Mouse (Mus musculus): ENCODE measurements around the gene Mmp10. TPM values are rescaled to one million over a fixed set of nuclear protein-coding genes. Genes with fewer than 3 reads are reported as not detected.

Mmp10 gene
- polyA plus RNA-seq (2012; ENCODE audit: insufficient read depth, low replicate concordance), result not detected in 2 replicates

DNA sequence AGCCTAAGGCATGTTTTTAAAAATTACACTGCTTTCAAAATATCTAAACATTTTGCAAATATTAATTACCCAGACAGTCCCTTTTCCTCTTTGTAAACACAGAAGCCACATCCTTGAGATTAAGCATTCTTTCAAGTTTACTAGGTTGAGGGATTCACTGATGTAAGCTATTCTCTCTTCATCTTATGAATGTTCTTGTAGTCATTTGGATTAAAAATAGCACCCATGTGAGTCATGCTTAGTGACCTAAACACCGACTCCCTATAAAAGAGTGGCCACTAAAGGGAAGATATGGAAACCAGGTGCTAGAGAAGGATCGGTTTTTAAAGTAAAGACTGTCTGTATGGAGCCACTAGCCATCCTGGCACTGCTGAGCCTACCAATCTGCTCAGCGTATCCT, at the start of gene Mmp10:
Mmp10 (plus strand) TSS at position 302 of the 400 bp plus-strand sequence.
- Histone ChIP-seq H3K9me3 (no peaks in the 10 kb centered on the region), H3K36me3 (replicated peaks; ENCODE audit: low read length) (no peaks in the 10 kb centered on the region), H3K4me3 (replicated peaks) (no peak within 1 kb of the TSS), H3K4me1 (no peaks in the 10 kb centered on the region), H3K27me3 (replicated peaks) (no peaks in the 10 kb centered on the region)
- TF ChIP-seq GATA1 (IDR thresholded peaks at IDR 0.05; ENCODE audit: borderline replicate concordance, low read length), result no peak
- no peak for TF ChIP-seq FLI1 (IDR thresholded peaks at IDR 0.05; ENCODE audit: low read length)

DNA sequence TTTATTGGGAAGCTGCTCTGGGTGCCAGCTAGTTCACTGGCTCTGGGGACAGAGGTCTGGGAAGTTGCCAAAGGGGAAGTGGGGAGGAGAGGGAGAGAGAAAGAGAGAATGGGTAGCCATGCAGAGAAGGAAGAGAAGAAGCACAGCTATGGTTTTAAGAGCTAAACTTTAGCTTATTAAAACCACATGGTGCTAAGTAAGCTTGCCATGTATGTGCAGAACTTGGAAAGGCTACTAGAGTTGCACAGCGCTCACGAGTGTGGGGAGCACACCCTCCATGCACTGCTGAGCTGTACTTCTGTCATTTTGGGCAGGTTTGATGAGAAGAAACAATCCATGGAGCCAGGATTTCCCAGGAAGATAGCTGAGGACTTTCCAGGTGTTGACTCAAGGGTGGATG, 48.9 kb upstream of the Mmp10 start:
- no peak for TF ChIP-seq FLI1 (IDR thresholded peaks at IDR 0.05; ENCODE audit: low read length)
- no peak for TF ChIP-seq GATA1 (IDR thresholded peaks at IDR 0.05; ENCODE audit: borderline replicate concordance, low read length)
- Histone ChIP-seq H3K9me3 (no peaks in the 10 kb centered on the region), H3K4me3 (replicated peaks) (no peak overlapping the region), H3K36me3 (replicated peaks; ENCODE audit: low read length) (no peaks in the 10 kb centered on the region), H3K4me1 (no peaks in the 10 kb centered on the region), H3K27me3 (replicated peaks) (no peaks in the 10 kb centered on the region)

DNA sequence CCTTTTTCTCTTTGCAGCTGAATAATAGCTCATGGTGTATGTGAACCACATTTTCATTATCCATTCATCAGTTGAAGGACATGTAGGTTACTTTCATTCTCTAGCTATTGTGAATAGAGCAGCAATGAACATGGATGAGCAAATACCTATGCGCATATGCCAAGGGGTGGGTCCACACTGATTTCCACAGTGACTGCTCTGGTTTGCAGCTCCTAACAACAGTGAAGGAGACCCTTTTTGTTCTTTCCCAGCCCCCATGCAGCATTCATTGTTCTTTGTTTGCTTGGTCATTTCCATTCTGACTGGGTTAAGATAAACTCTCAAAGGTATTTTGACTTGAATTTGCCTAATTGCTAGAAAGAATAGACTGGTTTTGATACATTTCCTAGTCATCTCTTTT, 31.9 kb upstream of the Mmp10 start:
- Histone ChIP-seq H3K4me1 (no peaks in the 10 kb centered on the region), H3K9me3 (no peaks in the 10 kb centered on the region), H3K36me3 (replicated peaks; ENCODE audit: low read length) (no peaks in the 10 kb centered on the region), H3K27me3 (replicated peaks) (no peaks in the 10 kb centered on the region), H3K4me3 (replicated peaks) (no peak overlapping the region)
- TF ChIP-seq FLI1 (IDR thresholded peaks at IDR 0.05; ENCODE audit: low read length) (no peak), GATA1 (IDR thresholded peaks at IDR 0.05; ENCODE audit: borderline replicate concordance, low read length) (no peak)

DNA sequence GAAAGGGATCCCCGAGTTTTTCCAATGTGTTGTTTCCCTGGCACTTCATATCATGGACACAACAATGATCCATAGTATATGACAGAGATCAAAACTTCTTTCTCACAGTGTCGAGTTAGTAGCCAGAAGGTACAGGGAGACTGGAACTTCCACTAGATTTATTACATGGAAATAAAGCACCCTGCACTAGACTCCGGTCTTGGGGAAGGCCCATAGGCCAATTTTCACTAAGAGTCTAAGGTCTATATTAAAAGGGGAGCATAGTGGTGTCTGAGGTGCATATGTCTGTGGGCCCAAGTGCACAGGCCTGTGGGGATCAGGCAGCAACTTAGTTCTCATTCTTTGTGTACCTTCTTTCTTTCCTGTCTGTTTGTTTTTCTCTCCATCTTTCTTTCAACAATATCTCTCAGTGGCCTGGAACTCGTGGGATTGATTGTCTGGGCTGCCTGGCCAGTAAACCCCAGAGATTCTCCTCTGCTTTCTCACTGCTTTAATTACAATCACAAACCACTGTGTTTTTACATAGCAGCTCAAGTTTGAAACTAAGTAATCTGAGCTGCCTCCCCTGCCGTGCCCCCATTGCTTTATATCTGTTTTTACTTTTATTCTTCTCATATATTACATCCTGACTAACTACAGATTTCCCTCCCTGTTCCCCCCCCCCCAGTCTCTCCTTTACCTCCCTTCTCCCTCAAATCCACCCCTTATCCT, 18.3 kb upstream of the Mmp10 start:
- H3K4me3 ChIP-seq (replicated peaks), result no peak overlapping the region
- TF ChIP-seq GATA1 (IDR thresholded peaks at IDR 0.05; ENCODE audit: borderline replicate concordance, low read length) (no peak), FLI1 (IDR thresholded peaks at IDR 0.05; ENCODE audit: low read length) (no peak)

DNA sequence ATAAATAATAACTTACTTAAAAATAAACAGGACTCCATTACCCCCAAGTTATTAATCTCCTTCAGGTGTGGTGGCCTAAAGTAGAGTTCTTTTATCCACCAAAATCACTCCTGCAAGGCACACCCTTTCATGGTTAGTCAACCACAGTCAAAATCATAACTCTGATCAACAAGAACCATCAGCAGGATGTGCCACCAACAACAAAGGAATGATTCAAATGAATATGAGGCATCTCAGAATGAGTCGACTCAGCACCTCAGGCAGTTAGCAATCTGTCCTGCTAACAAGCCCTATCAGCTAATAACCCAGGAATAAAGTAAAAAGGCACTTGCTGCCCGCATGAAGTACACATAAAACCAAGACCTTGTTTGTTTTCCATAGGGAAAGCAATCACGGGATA, 1.0 kb upstream of the Mmp10 start:
- Histone ChIP-seq H3K9me3 (no peaks in the 10 kb centered on the region), H3K4me1 (no peaks in the 10 kb centered on the region), H3K36me3 (replicated peaks; ENCODE audit: low read length) (no peaks in the 10 kb centered on the region), H3K4me3 (replicated peaks) (no peak overlapping the region), H3K27me3 (replicated peaks) (no peaks in the 10 kb centered on the region)
- TF ChIP-seq GATA1 (IDR thresholded peaks at IDR 0.05; ENCODE audit: borderline replicate concordance, low read length) (no peak), FLI1 (IDR thresholded peaks at IDR 0.05; ENCODE audit: low read length) (no peak)

More for the DNA sequence above, 18.3 kb upstream of the Mmp10 start:
- H3K9me3 ChIP-seq, result no peaks in the 10 kb centered on the region
- no peaks in the 10 kb centered on the region for H3K4me1 ChIP-seq
- no peaks in the 10 kb centered on the region for H3K36me3 ChIP-seq (replicated peaks; ENCODE audit: low read length)
- H3K27me3 ChIP-seq (replicated peaks), result no peaks in the 10 kb centered on the region

DNA sequence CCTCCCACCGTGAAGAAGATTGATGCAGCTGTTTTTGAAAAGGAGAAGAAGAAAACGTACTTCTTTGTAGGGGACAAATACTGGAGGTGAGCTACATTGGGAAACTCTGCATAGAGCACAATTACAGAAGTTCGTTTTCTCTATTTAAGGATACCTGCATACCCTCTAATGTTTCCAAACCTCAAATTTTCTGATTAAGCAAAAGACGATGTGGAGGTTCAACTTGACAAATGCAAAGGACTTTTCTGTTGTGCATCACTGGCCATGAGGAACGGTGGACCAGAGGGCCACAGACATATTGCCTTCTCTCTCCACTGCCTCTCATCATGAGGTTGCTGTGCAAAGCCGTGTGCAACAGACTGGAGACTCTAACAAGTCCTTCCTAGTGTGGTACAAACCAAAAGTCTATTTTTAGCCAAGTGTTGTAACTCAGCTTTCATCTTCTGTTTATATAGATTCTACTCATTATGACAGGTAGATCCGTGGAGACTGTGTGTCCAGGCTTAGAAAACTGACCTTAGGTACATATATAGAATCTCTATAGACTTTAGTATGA, 5.2 kb downstream of the Mmp10 start:
- TF ChIP-seq FLI1 (IDR thresholded peaks at IDR 0.05; ENCODE audit: low read length) (no peak), GATA1 (IDR thresholded peaks at IDR 0.05; ENCODE audit: borderline replicate concordance, low read length) (no peak)
- H3K27me3 ChIP-seq (replicated peaks), result no peaks in the 10 kb centered on the region
- no peaks in the 10 kb centered on the region for H3K9me3 ChIP-seq
- no peak overlapping the region for H3K4me3 ChIP-seq (replicated peaks)
- H3K4me1 ChIP-seq, result no peaks in the 10 kb centered on the region
- no peaks in the 10 kb centered on the region for H3K36me3 ChIP-seq (replicated peaks; ENCODE audit: low read length)

DNA sequence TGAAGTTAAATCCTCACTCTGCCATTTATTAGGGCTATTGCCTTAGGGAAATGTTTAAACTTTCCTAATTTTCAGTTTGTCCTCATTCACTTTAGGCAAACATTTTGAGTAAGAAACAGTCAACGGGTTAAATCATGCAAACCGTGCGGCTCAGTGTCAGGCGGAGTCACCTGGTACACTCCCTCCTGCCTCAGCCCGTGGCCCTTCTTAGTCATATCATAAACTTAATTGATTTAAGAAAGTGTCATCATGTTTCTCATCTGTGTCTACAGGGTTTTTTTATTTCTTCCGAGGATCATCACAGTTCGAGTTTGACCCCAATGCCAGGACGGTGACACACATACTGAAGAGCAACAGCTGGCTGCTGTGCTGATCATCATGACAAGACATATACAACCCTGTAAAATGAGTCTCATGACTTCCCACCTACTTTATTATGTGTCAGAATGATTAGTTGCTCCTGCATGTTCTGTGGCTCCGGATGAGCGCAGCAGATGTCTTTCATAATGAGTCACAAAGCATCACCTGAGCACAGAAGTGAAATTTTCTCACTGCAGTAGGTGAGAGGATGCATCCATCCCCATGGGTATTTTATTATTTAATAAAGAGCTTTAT, 7.6 kb downstream of the Mmp10 start:
- Histone ChIP-seq H3K4me1 (no peaks in the 10 kb centered on the region), H3K4me3 (replicated peaks) (no peak overlapping the region), H3K9me3 (no peaks in the 10 kb centered on the region), H3K27me3 (replicated peaks) (no peaks in the 10 kb centered on the region), H3K36me3 (replicated peaks; ENCODE audit: low read length) (no peaks in the 10 kb centered on the region)
- TF ChIP-seq GATA1 (IDR thresholded peaks at IDR 0.05; ENCODE audit: borderline replicate concordance, low read length) (no peak), FLI1 (IDR thresholded peaks at IDR 0.05; ENCODE audit: low read length) (no peak)

DNA sequence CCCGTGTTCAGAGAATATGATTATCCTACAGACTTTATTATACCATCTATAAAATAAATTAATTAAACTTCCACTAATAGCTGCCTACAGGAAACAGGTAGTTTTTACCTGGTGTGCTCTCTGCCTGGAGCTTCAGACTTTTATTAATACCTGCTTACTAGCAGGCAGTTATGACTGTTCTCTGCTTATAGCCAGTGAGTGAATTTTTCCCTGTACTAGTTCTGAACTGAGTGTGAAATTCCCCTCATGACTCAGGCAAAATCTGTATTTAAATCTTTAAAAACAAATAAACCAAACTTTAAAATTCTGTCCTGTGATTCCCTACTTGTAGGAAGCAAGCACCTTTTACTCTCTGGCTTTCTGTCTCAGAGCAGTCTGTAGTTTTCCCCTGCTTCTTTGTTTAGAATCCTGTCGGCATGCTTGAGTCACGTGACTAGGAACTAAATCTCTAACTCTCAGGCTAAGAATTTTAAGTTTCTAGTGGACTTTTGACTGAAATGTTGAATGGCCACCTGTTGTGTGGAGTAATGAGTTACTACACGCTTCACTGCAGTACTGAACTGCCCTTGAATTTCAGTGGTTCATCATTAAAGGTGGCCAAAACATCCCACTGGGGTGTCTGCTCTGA, 15.9 kb downstream of the Mmp10 start:
- Histone ChIP-seq H3K4me1 (no peaks in the 10 kb centered on the region), H3K4me3 (replicated peaks) (no peak overlapping the region), H3K36me3 (replicated peaks; ENCODE audit: low read length) (no peaks in the 10 kb centered on the region), H3K9me3 (no peaks in the 10 kb centered on the region), H3K27me3 (replicated peaks) (no peaks in the 10 kb centered on the region)
- TF ChIP-seq FLI1 (IDR thresholded peaks at IDR 0.05; ENCODE audit: low read length) (no peak), GATA1 (IDR thresholded peaks at IDR 0.05; ENCODE audit: borderline replicate concordance, low read length) (no peak)

DNA sequence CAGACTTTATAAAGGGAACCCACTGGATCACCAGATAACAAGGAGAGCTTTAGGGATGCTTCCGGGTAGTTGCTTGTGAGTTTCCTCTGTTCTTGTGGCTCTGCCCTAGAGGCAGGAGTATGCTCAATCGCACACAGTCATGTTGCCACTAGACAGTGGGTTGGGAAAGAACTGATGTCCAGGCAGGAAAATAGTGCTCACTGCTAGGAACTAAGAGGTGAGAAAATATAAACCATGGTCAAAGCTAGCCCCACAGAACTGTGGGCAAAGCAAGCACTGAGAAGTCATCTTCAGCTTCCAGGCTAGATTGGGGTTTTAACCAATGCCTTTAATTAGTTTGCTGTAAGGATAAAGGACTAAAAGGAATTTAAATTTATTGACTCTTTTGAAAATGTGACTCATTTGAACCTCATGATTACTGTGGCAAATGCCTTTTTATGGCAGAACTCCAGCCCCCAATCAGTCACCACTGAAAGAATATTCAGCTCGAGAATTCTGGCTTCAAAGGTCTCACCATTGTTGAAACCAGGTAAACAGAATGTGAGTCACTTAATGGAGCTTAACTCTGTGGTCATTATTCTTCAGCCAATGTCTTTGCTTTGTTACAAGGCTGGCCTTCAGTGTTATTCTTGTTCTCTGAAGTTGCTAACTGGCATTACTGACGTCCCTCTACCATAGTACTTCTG, 24.2 kb downstream of the Mmp10 start:
- H3K9me3 ChIP-seq, result no peaks in the 10 kb centered on the region
- no peaks in the 10 kb centered on the region for H3K4me1 ChIP-seq
- H3K4me3 ChIP-seq (replicated peaks), result no peak overlapping the region
- TF ChIP-seq GATA1 (IDR thresholded peaks at IDR 0.05; ENCODE audit: borderline replicate concordance, low read length) (no peak), FLI1 (IDR thresholded peaks at IDR 0.05; ENCODE audit: low read length) (no peak)
- H3K27me3 ChIP-seq (replicated peaks), result no peaks in the 10 kb centered on the region
- H3K36me3 ChIP-seq (replicated peaks; ENCODE audit: low read length), result no peaks in the 10 kb centered on the region

Measured in megakaryocyte, embryonic 14.5 days (primary cell).